Mouse (Mus musculus): ENCODE measurements around the gene Acot12.

DNA sequence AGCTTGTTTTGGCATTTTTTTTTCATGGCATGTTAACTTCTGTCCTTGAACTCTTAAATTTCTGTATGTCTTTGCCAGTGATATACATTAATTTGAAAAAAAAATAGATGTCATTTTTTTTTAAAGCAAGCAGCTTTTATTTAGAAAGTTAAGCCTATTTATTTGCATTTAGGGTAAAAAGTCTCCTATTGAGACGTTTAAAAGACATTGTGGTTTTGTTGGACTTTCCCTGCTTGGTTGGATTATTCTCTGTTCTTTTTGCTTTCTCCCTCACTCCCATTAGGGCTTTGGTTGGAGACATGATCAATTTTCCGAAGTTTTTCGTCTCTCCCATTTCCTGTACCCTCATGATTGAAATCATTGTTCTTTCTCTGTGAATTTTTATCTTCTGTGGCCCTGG, 16.2 kb upstream of the Acot12 start:
- TF ChIP-seq POLR2A (IDR thresholded peaks at IDR 0.05; ENCODE audit: low read depth, low read length) (no peak), CTCF (conservative IDR thresholded peaks at IDR 0.05; ENCODE audit: insufficient read depth, insufficient read length, low read depth, low read length) (no peak)
